Mouse (Mus musculus): Measurements from ENCODE around the gene Hibadh.

Hibadh gene

GRCm38 (mm10) chr6:52505777-52506755 lies 134.1 kb downstream of the Hibadh start:
- in situ Hi-C loops (cut with MboI; ENCODE audit: low sequenced_read_pairs), result no loop called here

GRCm38 (mm10) chr6:52504676-52505460 lies 135.3 kb downstream of the Hibadh start:
- in situ Hi-C loops (cut with MboI; ENCODE audit: low sequenced_read_pairs), result no loop called here

DNA sequence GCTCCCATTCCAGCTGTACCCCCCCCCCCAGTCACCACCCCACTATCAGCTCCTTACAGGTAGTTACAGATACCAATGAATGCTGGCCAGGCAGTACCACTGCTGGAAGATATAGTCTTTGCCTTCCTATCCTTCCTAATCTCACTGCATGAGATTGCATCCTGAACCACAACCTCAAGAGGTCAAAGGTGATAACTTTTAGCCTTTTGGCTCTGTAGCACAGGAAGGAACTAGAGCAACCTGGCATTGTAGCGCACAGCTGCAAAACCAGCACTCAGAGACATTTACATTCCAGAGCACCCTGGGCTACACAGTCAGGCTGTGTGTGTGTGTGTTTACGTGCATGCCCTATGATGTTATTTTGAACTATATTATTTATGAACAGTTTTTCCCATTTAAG lies 137.2 kb downstream of the Hibadh start:
- in situ Hi-C loops (cut with MboI; ENCODE audit: low sequenced_read_pairs), result no loop called here

DNA sequence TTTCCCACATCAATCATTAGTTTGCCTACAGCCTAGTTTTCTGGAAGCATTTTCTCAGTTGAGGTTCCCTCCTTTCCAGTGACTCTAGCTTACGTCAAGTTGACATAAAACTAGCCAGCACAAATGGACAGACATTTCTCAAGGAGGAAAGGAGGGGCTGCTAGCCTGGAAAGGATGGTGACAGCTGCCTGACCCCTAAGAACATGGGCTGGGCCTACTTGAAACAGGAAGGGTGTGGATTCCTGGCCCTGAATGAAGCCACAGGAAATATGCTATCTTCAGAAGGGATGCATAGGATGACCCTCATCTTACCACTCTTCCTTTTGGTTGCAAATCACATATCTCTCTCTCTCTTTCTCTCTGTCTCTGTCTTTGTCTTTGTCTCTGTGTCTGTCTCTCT lies 138.7 kb downstream of the Hibadh start:
- in situ Hi-C loops (cut with MboI; ENCODE audit: low sequenced_read_pairs), result no loop called here
